Mouse (Mus musculus) C2C12 (cell line): ENCODE measurements at regions not wholly inside any gene's neighbourhood (a gene's known extent, or its start where the extent isn't known, plus 50 kb on each side); places are given as distances from the start of the nearest gene placed in this dataset.

ENCODE experiments used
- CTCF ChIP-seq: IDR thresholded peaks from one replicate; pipeline ENCODE4 v1.5.1; 2011; ENCODE audit not compliant: control insufficient read depth, insufficient read depth, insufficient read length
- FOSL1 ChIP-seq: IDR thresholded peaks from one replicate; pipeline ENCODE4 v1.8.0; 2011; ENCODE audit warnings: mild to moderate bottlenecking, low read length; ENCODE audit not compliant: poor library complexity, insufficient read depth, severe bottlenecking
- MAX ChIP-seq: IDR thresholded peaks from one replicate; pipeline ENCODE4 v1.6.1; 2011; ENCODE audit warnings: mild to moderate bottlenecking, control low read depth
- MYOD1 ChIP-seq: IDR thresholded peaks from one replicate; pipeline ENCODE4 v1.6.1; 2011; ENCODE audit warnings: low read depth; ENCODE audit not compliant: control insufficient read depth, insufficient read length
- USF1 ChIP-seq: IDR thresholded peaks from one replicate; pipeline ENCODE4 v1.6.1; 2011; ENCODE audit warnings: low read depth, mild to moderate bottlenecking, control low read depth, moderate library complexity

DNA sequence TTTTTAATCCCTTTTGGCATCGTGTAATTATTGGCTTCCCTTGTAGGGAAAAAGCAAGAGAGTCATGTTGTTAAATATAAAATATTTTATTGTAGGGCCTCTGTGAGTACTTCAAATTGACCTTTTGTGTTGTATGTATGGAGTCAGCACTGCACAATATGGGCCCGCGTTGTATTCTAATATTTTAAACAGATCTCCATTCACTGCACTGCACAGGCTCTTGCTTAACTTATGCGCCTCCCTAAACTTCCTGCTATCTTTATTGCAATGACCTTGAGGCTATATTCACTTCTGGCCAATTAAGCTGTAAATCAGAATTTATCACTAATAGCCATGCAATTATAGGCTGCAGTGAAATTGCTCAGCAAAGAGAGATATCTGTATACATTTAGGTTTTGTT is 1295.2 kb downstream of the Pcdh17 start:
- TF ChIP-seq CTCF (no peak), MYOD1 (no peak), USF1 (no peak), MAX (no peak), FOSL1 (no peak)
